Mouse (Mus musculus) hindbrain, embryonic 11.5 days (tissue): Measurements from ENCODE around the gene Mt2. TPM values are rescaled to one million over a fixed set of nuclear protein-coding genes. Genes with fewer than 3 reads are reported as not detected.

ENCODE experiments used
- polyA plus RNA-seq: library from polyadenylated mRNA; unstranded; fragments of >200 nt; fragmentation: Nextera tagmentation; extraction: Ambion mirVana; gene quantifications from 2 replicates; pipeline ENCODE4 v1.2.1, GENCODE M21; 2014

Gene Mt2
- polyA plus RNA-seq, 1 experiment from 2014 or later: 29.3 TPM

Other genes with a start within 250 kb of the Mt2 start
- 49.3 and 58.1 TPM in 2 replicates for gene Amfr, start 159.8 kb upstream of the Mt2 start, polyA plus RNA-seq
- gene Nudt21, start 135.6 kb upstream of the Mt2 start, polyA plus RNA-seq: 152 and 164 TPM in 2 replicates
- gene Ogfod1, start 135.5 kb upstream of the Mt2 start, polyA plus RNA-seq: 12.4 and 14.2 TPM in 2 replicates
- 20.3 and 29.1 TPM in 2 replicates for gene Bbs2, start 73.7 kb upstream of the Mt2 start, polyA plus RNA-seq
- gene Mt4, start 35.5 kb upstream of the Mt2 start, polyA plus RNA-seq: not detected in 2 replicates
- 11.0 and 13.6 TPM in 2 replicates for gene Mt3, start 20.1 kb upstream of the Mt2 start, polyA plus RNA-seq
- gene Mt1, start 6.4 kb downstream of the Mt2 start, polyA plus RNA-seq: 90.1 and 101 TPM in 2 replicates
- 95.1 and 112 TPM in 2 replicates for gene Nup93, start 41.9 kb downstream of the Mt2 start, polyA plus RNA-seq
- 0.06 TPM in 1 of 2 replicates, not detected in the other for gene Slc12a3, start 156.5 kb downstream of the Mt2 start, polyA plus RNA-seq
- 60.8 and 61.0 TPM in 2 replicates for gene Herpud1, start 213.8 kb downstream of the Mt2 start, polyA plus RNA-seq